Mouse (Mus musculus) embryonic facial prominence, embryonic 15.5 days (tissue): Measurements from ENCODE around the gene Smpdl3b. TPM values are rescaled to one million over a fixed set of nuclear protein-coding genes. Genes with fewer than 3 reads are reported as not detected.
"Not testable (repeated sequence)": the region's sequence is repeated elsewhere in the genome, so short reads cannot be mapped to it uniquely, and the experiment has no call there.

Experiments
- ATAC-seq: fragments of 200-750 bp; cut with Nextera tagmentation; 2 replicates; pipeline ENCODE4 v1.8.0; 2017; ENCODE audit warnings: low read depth, moderate TSS enrichment; ENCODE audit not compliant: insufficient number of reproducible peaks, low FRiP score, low TSS enrichment
- H3K27ac ChIP-seq: fragments of 300-500 bp; sonication (generic); replicated peaks from 2 replicates; pipeline ENCODE4 v1.5.1; 2015; ENCODE audit warnings: mild to moderate bottlenecking, inconsistent platforms
- H3K27me3 ChIP-seq: fragments of 300-500 bp; sonication (generic); 2 replicates; pipeline ENCODE4 v1.6.1; 2015; ENCODE audit warnings: inconsistent platforms
- H3K36me3 ChIP-seq: fragments of 300-500 bp; sonication (generic); 2 replicates; pipeline ENCODE4 v1.6.1; 2015; ENCODE audit warnings: mild to moderate bottlenecking, inconsistent platforms
- H3K4me1 ChIP-seq: fragments of 300-500 bp; sonication (generic); 2 replicates; pipeline ENCODE4 v1.6.1; 2015; ENCODE audit warnings: inconsistent platforms
- H3K4me2 ChIP-seq: fragments of 300-500 bp; sonication (generic); replicated peaks from 2 replicates; pipeline ENCODE4 v1.6.1; 2015; ENCODE audit warnings: mild to moderate bottlenecking, inconsistent platforms
- H3K4me3 ChIP-seq: fragments of 300-500 bp; sonication (generic); replicated peaks from 2 replicates; pipeline ENCODE4 v1.5.1; 2015; ENCODE audit warnings: mild to moderate bottlenecking, inconsistent platforms
- H3K9ac ChIP-seq: fragments of 300-500 bp; sonication (generic); 2 replicates; pipeline ENCODE4 v1.6.1; 2015; ENCODE audit warnings: inconsistent platforms
- H3K9me3 ChIP-seq: fragments of 300-500 bp; sonication (generic); replicated peaks from 2 replicates; pipeline ENCODE4 v1.6.1; 2016; ENCODE audit warnings: inconsistent platforms
- WGBS: fragments of 180-500 bp; shearing (Covaris S2); methylation state at CpG from one replicate; pipeline ENCODE4 v1.1.7; 2015; 5-methylcytosine and 5-hydroxymethylcytosine counted together
- polyA plus RNA-seq: library from polyadenylated mRNA; unstranded; fragments of >200 nt; fragmentation: Nextera tagmentation; extraction: Ambion mirVana; gene quantifications from 2 replicates; pipeline ENCODE4 v1.2.1, GENCODE M21; 2015

Smpdl3b gene
- polyA plus RNA-seq, 1 experiment from 2014 or later, result 6.6 TPM

DNA sequence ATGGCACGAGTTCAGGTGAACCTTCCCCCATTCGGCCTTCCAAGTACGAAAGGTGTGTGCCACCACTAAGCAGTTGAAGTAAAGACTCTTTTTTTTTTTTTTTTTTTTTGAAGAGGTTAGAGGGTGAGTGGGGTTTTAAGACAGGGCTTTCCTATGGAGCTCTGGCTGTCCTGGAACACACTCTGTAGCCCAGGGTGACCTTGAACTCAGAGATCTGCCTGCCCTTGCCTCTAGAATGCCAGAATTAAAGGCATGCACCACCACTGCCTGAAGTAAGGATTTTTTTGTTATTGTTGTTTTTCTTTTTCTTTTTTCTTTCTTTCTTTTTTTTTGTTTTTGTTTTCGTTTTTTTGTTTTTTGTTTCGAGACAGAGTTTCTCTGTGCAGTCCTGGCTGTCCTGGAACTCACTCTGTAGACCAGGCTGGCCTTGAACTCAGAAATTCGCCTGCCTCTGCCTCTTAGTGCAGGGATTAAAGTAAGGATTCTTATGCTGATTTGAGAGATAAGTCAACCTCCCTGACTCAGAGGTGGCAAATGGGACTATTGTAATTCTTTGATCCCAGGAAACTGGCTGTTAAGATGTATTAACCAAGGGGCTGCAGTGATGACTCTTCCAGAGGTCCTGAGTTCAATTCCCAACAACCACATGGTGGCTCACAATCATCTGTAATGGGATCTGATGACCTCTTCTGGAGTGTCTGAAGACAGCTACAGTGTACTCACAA lies 7.6 kb downstream of the Smpdl3b start:
- Histone ChIP-seq H3K9ac (no peak overlapping the region), H3K27ac (no peak overlapping the region), H3K9me3 (no peaks in the 10 kb centered on the region), H3K36me3 (no peaks in the 10 kb centered on the region), H3K4me2 (no peak overlapping the region), H3K4me1 (no peaks in the 10 kb centered on the region), H3K27me3 (no peaks in the 10 kb centered on the region), H3K4me3 (no peak overlapping the region)
- 81% methylated on average over 6 of the region's 6 CpGs for WGBS
- no peak for ATAC-seq

GRCm38 (mm10) chr4:132748778-132749177 lies 8.3 kb downstream of the Smpdl3b start:
- no peak overlapping the region for H3K27ac ChIP-seq
- no peak for ATAC-seq
- 79% methylated on average over 4 of the region's 4 CpGs for WGBS

DNA sequence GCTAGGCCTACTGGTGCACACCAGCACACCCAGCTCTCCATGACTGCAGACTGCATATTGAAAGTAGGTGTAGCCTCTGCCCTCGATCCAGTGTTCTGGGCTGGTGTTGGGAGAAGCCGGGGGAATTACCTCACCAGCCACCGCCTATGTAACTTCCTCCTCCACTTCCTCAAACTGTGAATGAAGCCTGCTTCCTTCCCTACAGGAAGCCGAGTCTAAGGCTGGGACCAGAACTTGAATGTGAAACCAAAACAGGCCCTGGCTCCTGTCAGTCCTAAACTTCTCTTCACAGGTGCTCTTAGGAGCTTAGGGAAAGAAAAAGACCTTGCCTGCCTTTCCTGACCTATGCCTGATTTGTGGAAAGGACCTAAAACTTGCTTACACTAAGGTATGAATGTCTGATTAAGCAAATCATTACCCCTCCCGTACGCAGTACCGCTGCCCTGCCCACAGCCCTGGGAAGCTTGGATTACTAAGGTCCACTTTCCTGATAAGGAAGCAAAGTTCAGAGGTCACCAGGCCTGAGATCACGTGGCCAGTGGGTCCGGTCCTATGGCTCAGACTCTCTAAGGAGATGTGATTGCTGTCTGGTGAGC lies 9.3 kb downstream of the Smpdl3b start:
- 65% methylated on average over 9 of the region's 9 CpGs for WGBS
- Histone ChIP-seq H3K4me1 (no peaks in the 10 kb centered on the region), H3K9ac (no peak overlapping the region), H3K4me2 (no peak overlapping the region), H3K4me3 (no peak overlapping the region), H3K27me3 (no peaks in the 10 kb centered on the region), H3K27ac (no peak overlapping the region), H3K36me3 (no peaks in the 10 kb centered on the region), H3K9me3 (no peaks in the 10 kb centered on the region)
- no peak for ATAC-seq

More at GRCm38 (mm10) chr4:132748778-132749177, 8.3 kb downstream of the Smpdl3b start:
- Histone ChIP-seq H3K4me2 (no peak overlapping the region), H3K4me1 (no peaks in the 10 kb centered on the region), H3K9me3 (no peaks in the 10 kb centered on the region), H3K9ac (no peak overlapping the region), H3K27me3 (no peaks in the 10 kb centered on the region), H3K36me3 (no peaks in the 10 kb centered on the region), H3K4me3 (no peak overlapping the region)

DNA sequence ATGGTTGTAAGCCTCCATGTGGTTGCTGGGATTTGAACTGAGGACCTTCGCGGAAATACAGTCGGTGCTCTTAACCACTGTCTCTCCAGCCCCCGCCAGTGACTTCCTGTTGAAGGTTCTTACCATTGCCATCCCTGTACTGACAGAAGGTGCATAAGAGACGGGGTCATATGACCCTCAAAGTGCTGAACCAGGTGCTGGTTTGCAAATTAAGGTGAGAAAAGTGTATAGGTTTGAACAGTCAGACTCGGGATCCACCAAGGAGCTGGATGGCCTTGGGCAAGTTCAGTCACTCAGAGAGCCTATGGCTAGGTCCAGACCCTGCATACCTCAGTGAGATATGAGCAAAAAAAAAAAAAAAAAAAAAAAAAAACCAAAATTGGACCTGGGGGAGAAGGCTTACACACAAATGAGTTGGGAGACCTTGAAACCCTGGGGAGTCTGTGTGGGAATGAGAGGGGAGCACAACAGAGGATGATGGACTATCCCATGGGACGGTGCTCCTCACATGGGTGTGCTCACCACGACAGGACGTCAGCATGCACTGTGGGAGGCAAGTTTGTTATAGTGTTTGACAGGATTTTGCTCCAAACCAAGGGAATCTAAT lies 10.0 kb downstream of the Smpdl3b start:
- no peak for ATAC-seq

DNA sequence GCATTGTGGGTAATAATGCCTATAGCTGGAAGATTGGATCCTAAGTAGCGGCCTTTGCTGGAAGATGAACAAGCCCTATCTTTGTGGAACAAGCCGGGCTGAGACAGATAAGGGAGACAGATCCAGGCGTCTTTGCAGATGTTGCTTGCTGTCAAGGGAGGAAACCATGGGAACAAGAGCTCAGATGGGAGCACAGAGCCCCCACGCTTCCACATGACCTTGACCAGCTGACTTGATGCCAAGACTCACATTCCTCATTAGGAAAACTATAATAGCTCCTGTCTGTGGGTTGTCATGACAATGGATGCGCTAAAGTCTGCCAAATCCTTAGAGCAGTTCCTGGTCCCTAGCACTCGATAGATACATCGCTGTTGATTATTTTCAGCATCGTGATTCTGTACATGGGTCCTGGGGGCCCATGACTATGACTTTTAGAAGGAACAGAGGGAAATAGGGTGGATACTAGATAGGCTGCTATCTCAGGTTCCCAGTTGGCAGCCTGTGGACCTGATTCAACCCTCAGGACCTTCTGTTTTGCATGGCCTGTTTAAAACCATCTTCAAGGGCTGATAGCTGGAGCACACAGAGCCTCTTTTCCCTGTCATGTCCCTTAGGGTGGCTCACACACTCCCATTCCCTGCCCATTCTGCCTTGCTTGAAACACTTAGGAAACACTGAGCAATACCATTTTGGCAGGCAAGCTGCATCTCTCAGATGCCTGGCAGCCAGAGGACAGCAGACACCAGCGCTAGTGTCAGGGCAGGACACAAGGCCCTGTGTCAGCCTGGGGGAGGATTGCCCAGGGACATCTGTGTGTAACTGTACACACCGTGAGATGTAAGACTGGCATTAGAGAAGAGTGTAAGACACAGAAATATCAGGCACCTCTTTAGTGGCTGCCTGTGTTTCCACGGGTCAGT lies 12.8 kb downstream of the Smpdl3b start:
- Histone ChIP-seq H3K4me3 (no peak overlapping the region), H3K27ac (no peak overlapping the region), H3K4me2 (no peak overlapping the region), H3K9me3 (no peaks in the 10 kb centered on the region), H3K9ac (no peak overlapping the region), H3K4me1 (no peaks in the 10 kb centered on the region), H3K27me3 (no peaks in the 10 kb centered on the region), H3K36me3 (no peaks in the 10 kb centered on the region)
- no peak for ATAC-seq
- WGBS, result 75% methylated on average over 11 of the region's 11 CpGs

More for the DNA sequence above, 10.0 kb downstream of the Smpdl3b start:
- H3K27me3 ChIP-seq, result no peaks in the 10 kb centered on the region
- no peak overlapping the region for H3K27ac ChIP-seq
- WGBS, result 82% methylated on average over 9 of the region's 9 CpGs
- H3K9me3 ChIP-seq, result no peaks in the 10 kb centered on the region
- no peak overlapping the region for H3K4me2 ChIP-seq
- no peaks in the 10 kb centered on the region for H3K4me1 ChIP-seq
- no peak overlapping the region for H3K4me3 ChIP-seq
- no peaks in the 10 kb centered on the region for H3K36me3 ChIP-seq
- no peak overlapping the region for H3K9ac ChIP-seq

- no peak overlapping the region for H3K4me3 ChIP-seq
- H3K4me1 ChIP-seq, result no peaks in the 10 kb centered on the region
- no peaks in the 10 kb centered on the region for H3K36me3 ChIP-seq
- H3K27me3 ChIP-seq, result no peaks in the 10 kb centered on the region
- no peak overlapping the region for H3K9ac ChIP-seq
- ATAC-seq, result no peak
- 90% methylated on average over 7 of the region's 7 CpGs for WGBS
- no peak overlapping the region for H3K4me2 ChIP-seq
- H3K9me3 ChIP-seq, result no peaks in the 10 kb centered on the region
- no peak overlapping the region for H3K27ac ChIP-seq
These were observed 15.6 kb downstream of the Smpdl3b start for GRCm38 (mm10) chr4:132741491-132741890.

GRCm38 (mm10) chr4:132737154-132737553 lies 19.9 kb downstream of the Smpdl3b start:
- not testable (repeated sequence) for H3K4me2 ChIP-seq, H3K27me3 ChIP-seq, H3K4me3 ChIP-seq, H3K9ac ChIP-seq, H3K27ac ChIP-seq, H3K36me3 ChIP-seq, H3K9me3 ChIP-seq, ATAC-seq, H3K4me1 ChIP-seq
- 92% methylated on average over 9 of the region's 9 CpGs for WGBS

DNA sequence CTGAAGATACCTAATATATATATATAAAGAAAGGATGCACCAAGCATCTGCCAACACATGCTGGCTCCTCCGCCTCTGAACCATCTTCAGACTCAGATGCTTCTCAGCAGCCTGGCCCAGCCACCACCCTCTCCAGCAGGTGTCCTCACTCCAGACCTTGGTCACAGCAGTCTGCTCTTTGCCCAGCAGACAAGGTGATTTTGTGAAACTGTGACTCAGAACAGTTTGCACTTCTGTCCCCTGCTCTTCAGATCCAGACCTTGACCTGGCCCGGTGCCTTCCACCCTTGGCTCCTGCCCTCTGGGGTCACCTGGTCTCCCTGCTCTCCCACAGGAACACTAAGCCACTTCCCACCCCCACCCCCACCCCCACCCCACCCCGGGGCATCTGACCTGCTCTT lies 21.2 kb downstream of the Smpdl3b start:
- H3K27ac ChIP-seq, result no peak overlapping the region
- H3K4me3 ChIP-seq, result no peak overlapping the region
- no peak for ATAC-seq
- no peaks in the 10 kb centered on the region for H3K36me3 ChIP-seq
- 58% methylated on average over 3 of the region's 3 CpGs for WGBS
- no peak overlapping the region for H3K9ac ChIP-seq
- H3K4me1 ChIP-seq, result peaks cover 12% of the 10 kb centered on the region
- no peaks in the 10 kb centered on the region for H3K27me3 ChIP-seq
- no peaks in the 10 kb centered on the region for H3K9me3 ChIP-seq
- no peak overlapping the region for H3K4me2 ChIP-seq

DNA sequence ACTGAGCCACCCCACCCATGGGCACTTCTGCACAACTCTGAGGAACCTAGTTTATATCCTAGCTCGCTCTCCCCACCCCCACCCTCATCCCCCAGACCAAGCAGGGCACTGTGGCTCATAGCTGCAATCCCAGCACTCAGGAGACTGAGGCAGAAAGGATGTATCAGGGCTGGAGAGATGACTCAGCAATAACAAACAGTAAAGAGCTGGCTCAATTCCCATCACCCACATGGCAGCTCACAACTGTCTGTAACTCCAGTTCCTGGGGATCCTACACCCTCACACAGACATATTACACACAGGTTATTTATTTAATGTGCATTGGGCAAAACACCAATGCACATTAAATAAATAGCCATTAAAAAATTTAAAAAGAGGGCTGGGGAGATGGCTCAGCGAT lies 21.7 kb downstream of the Smpdl3b start:
- no peak for ATAC-seq
- Histone ChIP-seq H3K36me3 (no peaks in the 10 kb centered on the region), H3K9me3 (no peaks in the 10 kb centered on the region), H3K27me3 (no peaks in the 10 kb centered on the region), H3K4me2 (no peak overlapping the region), H3K27ac (no peak overlapping the region), H3K4me1 (peaks cover 12% of the 10 kb centered on the region), H3K4me3 (no peak overlapping the region), H3K9ac (no peak overlapping the region)
- 81% methylated on average over 2 of the region's 2 CpGs for WGBS

- no peak for ATAC-seq
- H3K4me3 ChIP-seq, result no peak overlapping the region
- no peak overlapping the region for H3K9ac ChIP-seq
- no peaks in the 10 kb centered on the region for H3K36me3 ChIP-seq
- no peaks in the 10 kb centered on the region for H3K9me3 ChIP-seq
- no peak overlapping the region for H3K4me2 ChIP-seq
- peaks cover 12% of the 10 kb centered on the region for H3K4me1 ChIP-seq
- H3K27ac ChIP-seq, result no peak overlapping the region
- 90% methylated on average over 2 of the region's 2 CpGs for WGBS
- H3K27me3 ChIP-seq, result no peaks in the 10 kb centered on the region
These were observed 22.3 kb downstream of the Smpdl3b start for GRCm38 (mm10) chr4:132734766-132735165.
